Mouse (Mus musculus) urinary bladder, adult 18-20 months (tissue): ENCODE data around the gene Tet3.

Experiments used
- DNase-seq, 2 experiments: peaks; one replicate each; pipeline ENCODE4 v3.0.0; 2022; ENCODE audit warnings: low spot score in 2 of 2, mixed read lengths in 2 of 2

The Tet3 gene

DNA sequence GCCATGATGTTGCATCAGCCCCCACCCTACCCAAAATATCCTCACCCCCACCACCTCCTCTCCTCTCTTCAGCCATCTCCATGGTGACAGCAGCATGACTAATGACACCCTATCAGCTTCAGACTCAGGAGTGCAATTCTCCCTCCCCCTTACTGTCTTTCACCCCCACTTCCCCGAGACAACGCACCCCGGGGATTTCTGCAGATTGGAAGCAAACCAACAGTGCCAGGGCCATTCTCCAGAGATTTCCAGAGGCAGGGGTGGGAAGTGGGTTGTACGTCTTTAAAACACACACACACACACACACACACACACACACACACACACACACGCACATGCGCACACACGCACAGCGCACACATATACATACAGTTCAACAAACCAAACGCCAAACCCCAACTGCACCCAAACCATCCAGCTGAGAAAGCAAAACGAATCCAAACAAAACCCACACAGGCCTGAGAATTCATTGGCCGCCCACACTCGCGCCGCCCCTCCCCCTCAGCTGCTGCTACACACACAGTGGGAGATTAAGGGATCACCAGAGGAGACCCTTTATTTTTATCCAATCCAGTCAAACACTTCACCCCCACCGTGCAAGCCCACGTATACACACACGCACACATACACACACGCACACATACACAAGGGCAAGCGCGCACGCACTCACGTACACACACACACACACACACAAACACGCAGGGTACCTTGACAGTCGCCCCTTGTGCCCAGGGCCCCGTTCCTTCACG lies 18.2 kb downstream of the Tet3 start:
- DNase-seq: peak in 1 of 2 experiments; percentile 39

DNA sequence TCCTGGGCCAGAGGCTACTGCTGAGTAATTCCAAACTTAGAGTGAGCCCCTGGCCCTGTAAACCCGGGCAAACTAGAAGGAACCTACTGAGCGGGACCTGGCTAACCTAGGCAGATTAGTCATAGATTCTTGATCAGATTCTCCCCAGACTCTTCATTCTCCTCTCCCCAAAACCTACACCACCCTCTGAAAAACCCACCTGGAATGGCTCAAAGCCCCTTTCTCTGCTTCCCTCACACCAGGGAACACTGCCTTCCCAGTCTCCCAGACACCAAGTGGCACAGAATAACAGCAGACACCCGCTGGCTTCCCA lies 18.7 kb downstream of the Tet3 start:
- no peak for DNase-seq

DNA sequence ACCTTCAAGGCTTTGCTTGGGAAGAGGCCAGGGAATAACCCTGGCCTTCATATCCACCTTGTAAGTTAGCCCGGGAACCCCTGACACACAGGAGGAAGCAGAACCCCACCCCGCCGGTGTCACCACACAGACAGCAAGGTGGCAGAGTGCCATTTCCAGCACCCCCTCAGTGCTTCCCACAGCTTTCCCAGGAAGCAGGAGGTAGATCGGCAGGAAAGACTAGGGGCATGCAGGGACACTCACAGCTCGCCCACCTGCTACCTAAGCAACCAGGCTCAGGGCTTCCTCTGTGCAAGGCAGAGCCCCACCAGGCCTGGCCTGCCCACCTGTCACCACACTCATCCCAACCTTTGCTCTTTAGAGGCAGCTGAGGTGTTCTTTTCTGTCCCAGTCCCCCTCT lies 19.1 kb downstream of the Tet3 start:
- no peak for DNase-seq

DNA sequence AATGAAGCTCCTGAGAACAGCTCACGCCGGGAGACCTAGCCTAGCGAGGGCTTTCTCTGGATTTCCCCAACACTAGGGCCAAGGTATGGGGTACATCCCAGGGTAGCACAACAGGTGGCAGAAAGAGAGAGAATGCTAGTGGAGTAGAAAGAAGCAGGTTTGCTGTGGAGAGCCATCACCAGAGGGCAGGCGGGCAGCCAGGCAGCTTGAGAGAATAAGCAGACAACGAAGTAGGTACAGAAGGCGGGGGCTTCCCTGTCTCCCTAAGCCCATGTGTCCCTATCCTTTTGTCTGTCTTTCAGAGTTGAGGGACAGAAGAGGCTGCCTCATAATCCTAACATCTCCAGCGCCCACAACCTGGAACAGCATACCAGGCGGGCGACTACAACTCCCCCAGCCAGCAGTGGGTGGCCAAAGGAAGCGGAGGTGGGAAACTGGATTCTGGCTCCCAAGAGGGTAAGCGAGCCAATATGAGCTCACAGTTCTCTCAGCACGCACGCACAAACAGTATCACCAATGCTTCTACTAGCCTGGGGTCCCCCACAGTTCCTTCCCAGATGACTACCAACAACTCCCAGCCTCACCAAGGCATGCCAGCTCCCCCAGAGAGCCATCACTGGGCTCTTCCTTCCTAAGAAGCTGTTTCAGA lies 19.6 kb downstream of the Tet3 start:
- DNase-seq: no peak

DNA sequence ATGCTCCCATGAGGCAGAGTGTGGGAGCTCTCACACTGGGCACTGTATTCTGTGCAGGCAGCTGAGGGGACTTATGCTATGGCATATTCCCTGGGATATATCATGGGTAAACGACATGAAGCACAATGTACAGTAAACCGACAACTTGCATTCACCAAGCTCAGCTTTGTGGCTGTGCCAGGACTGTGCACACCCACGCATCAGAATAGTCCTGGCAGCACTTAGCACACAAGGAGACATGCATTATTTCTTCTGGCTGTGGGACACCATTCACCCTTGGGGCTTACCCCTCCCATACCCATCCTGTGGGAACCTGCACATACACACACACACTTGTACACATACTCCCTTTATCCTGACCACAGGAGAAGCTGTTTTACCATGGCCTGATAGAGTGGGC lies 20.3 kb downstream of the Tet3 start:
- DNase-seq: no peak

DNA sequence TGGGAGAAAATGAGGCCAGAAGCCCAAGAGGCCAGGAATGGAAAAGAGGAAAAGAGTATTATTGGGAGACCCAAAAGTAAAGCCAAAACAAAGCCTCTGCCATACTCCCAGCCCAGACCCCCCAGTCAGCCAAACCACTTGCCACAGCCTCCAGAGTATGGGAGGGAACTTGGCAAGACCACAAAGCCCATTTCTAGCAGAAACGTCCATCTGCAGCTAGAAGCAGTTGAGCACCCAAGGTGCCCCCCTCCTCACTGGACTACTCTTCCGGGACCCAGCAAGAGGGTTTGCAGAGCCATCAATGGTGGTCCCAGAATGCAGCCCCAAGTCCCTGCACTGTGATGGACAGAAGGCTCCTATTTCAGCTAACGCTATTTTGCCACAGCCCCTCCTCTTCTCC lies 21.1 kb downstream of the Tet3 start:
- DNase-seq: no peak

DNA sequence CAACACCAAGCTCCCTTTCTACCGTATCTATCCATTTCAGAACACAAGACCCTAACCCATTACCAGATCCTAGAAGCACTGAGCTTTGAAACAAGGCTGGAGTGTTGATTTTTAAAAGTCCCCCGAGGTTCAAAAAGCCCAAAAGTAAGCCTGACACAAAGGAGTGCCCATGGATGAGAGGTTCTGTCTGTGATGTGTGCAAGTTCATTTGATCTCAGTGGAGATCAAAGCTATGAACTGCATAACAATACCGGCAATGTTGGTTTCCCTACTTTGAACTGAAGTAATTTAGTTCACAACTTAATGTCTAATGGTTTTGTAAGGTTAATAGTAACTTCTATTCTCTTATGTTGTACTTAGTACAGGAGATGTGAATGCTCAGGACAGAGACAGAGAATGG lies 21.7 kb downstream of the Tet3 start:
- DNase-seq: no peak

DNA sequence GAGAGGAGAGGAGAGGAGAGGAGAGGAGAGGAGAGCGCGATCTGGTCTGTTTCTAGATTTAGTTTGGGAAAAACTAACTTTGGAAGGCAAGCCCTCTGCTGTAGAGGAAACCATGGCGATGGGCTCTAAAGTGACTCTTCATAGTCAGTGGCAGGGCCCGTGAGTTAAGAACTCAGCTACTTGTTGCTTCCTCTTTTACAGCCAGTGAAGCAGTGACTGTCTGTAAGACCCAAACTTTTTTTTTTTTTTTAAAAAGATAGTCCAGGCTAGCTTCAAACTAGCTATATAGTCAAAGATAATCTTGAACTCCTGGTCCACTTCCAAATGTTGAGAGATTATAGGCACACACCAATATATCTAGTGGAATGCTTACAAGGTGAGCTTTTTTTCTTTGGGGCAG lies 22.3 kb downstream of the Tet3 start:
- no peak for DNase-seq

DNA sequence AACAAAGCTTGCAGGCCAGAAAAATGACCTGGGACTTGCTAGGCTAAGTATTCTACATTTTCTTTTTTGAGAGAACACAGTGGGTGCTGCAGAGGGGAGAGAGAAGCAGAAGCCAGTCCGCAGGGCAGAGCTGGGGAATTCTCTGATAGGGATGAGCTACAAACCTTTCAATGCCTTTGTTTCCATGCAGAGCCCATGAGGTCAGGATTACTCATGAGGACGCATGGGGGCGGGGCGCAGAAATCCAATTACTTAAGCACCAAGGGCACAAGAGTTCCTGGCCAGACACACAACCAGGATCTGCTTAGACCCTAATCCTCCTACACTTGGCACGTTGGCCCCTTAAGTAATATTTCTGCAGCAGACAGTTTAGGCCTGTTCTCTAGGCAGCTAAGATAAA lies 23.7 kb downstream of the Tet3 start:
- DNase-seq: peak in 1 of 2 experiments; percentile 40

DNA sequence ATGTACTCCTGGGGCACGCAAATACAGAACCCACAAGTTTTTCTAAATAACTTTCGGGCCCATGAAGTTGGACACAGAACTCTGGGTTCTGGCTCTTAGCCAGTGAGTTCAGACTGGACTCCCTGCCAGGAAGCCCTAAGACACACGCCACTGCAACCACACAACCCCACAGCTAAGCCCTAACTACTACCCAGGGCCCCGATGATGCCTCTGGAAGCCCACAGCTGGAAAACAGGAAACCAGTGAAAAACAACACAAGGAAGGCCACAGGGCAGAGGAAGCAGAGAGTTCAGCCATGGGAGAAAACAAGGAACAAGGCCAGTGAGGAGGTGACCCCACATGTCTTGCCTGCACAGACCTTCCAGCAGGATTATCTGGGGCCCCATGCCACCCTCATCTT lies 25.3 kb downstream of the Tet3 start:
- no peak for DNase-seq

DNA sequence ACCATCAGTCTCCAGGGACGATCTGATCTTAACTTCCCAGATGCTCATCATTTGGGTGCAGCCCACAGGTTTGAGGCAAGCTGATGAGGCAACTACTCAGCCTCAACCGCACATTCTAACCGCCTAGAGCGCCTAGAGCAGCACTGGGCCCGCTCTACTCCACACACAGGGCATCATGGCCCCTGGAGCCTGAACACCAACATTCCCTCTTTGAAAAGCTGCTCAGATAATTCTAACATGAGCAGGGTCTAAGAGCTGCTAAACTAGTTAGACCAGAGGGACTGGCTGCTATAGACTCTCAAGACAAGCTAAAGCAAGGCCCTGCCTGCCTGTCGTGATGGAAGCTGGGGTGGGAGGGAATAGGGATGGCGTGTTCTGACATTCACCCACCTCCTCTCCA lies 25.9 kb downstream of the Tet3 start:
- DNase-seq: no peak

DNA sequence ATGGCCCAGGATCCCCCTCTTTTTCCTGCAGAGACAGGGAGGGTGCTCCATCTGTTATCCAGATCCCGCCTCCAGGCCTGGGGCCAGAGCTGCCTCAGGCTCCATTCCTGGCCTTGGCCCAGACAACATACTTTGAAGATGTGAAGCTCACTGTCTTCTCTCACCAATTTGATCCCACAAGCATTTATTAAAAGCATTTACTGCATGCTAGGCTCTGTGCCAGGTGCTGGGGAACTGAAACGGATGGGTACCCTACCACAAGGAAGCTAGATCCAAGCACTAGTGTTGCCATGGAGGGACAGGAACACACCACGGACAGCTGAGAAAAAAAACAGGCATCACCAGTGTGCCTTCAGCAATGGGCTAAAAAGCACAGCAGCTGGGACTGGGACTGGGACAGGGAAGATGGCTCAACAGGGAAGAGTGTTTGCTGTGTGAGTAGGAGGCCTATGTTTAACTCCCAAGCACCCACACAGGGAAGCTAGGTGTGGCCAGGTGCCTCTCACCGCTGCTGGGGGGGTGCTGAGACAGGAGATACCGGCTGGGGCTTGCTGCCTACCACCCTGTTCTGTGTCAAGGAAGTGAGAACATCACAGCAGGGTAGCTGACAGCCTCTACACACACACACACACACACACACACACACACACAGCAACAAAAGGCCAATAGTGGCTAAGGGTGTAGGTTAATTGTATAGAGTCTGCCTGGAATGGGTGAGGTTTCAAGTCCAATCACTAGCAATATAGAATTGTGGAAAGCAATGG lies 30.7 kb downstream of the Tet3 start:
- DNase-seq: peak in 1 of 2 experiments; percentile 23

DNA sequence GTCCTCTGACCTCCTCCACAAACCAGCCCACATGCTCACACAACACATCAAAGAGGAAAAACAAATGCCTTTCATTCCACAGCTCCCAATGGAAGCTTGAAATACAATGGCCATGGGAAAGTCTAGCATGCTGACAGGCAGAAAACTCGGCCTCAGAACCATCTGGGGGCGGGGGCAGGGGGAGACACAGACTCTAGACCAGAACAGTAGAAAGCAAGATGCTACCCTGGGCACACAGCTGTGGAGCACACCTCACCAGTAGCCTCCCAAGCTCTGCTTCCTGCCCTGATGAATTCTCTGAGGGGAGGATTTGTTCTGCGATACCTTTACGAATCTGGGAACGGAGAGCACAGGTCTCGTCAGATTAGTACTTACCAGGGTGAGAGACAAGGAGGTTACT lies 31.4 kb downstream of the Tet3 start:
- DNase-seq: no peak

DNA sequence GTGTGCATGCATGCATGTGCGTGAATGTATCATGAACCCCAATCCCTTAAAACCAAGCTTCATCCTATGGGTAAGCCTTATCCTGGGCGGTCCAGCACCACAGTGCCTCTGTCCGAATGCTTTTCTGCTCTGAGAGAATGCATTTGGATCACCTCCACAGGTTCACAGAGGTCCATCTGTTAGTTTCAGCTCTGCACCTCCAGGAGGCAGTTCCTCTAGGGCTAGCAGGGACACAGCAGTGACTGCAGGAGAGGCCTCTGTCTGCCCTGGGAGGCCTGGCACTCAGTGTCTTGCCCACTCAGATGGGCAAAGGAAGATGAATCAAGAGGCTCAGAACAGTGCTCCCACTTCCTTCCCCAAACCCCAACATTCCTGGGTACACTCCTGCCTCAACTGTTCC lies 32.3 kb downstream of the Tet3 start:
- DNase-seq: no peak

DNA sequence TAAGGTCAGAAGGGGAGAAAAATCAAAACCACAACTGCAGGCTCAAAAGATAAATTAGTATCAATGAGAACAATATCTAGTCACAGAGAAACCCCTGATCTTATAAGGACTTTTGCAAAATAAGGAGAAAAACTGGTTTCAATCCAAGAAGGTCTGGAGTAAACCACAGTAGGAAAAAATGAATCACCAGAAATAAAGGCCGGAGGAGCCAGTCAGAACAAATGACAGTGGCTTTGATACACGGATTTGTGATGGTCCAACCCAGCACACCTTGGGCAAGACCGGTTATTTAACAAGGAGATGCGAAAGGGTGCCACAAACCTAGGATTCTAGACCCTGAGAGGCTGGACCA lies 34.9 kb downstream of the Tet3 start:
- DNase-seq: no peak

DNA sequence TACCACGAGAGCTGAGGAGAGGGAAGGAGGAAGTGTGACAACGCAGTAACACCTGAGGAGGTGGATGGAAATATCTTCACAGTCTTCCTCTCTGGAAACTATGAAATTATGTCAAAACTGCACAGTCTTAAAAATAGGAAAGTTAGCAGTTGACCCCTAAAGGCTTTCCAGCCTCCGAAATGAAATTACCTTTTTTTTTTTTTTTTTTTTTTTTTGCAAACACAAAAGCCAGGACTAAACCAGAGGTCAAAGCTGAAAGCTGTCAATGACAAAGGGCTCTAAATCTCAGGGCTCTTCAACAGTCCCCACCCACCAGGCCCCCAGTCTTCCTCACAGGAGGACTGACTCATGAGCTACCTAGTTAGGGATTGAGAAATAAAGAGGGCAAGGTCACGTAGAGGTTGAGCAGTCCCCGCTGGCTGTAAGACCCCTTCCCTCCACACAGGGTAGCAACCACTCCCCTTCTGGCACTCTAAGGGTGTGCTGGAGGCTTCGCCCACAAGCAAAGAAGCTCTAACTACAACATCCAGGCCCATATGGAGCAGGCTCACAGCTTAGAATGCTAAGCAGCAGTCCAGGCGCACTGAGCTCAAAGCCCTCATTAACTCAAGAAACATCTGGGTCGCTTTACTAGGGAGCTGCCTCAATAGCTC lies 35.4 kb downstream of the Tet3 start:
- no peak for DNase-seq

DNA sequence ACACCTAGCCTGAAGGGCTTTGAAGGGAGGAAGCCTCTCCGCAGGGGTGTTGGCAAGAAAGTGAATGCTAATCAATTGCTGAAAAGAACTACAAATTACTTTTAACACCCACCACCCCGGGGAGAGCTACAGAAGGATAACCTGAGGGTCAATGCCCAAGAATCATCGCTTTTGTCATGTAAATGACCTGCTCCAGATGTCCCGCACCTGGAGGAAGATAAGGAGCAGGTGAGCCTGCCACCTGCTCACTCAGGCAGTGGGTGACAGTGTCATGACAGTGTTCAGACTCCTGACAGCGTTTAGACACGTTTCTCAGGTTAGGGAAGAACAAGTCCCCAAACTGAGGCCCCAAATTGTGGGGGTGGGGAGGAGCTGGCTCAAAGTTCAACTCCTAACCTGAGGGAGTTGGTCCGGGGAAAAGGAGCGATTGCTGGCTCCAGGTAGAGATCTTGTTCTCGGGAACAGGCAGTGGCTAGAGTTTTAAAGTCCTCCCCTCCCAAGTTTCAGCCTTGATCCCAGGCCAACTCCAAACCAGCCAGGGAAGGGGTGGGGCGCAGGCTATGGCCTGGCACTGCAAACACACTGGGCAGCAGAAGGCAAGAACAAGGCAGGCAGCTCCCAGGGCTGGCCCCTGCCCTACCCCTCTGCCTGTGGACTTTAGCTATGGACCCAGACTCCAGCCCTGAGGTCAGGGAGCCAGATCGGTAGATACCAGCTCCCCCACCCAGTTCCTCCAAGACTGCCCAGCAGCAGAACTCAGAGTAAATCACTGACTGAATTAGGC lies 36.8 kb downstream of the Tet3 start:
- DNase-seq: peak; percentile 57 to 78

DNA sequence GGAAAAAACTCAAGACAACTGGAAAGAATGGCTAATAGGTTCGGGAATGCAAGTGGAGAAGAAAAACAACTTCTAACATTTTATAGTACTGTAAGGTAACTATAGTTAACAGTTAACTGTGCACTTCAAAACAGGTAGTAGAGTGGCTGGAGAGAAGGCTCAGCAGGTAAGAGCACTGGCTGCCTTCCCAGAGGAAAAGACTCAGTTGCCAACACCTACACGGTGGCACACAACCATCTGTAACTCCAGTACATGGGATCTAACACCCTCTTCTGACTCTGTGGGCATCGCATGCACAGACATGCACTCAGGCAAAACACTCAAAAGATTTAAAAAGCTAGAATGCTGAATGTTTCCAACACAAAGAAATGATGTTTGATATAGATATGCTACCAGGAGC lies 39.4 kb downstream of the Tet3 start:
- DNase-seq: no peak

DNA sequence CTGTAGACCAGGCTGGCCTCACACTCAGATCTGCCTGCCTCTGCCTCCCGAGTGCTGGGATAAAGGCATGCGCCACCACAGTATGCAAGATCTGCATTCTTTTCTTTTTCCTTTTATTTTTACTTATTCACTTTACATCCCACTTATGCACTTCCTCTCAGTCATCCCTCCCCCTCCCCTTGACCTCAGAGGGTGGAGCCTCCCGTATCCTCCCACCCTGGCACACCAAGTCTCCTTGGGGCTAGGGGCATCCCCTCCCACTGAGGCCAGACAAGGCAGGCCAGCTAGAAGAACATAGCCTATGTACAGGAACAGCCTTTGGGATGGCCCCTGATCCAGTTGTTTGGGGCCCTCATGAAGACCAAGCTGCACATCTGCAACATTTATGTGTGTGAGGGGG lies 41.4 kb downstream of the Tet3 start:
- no peak for DNase-seq

DNA sequence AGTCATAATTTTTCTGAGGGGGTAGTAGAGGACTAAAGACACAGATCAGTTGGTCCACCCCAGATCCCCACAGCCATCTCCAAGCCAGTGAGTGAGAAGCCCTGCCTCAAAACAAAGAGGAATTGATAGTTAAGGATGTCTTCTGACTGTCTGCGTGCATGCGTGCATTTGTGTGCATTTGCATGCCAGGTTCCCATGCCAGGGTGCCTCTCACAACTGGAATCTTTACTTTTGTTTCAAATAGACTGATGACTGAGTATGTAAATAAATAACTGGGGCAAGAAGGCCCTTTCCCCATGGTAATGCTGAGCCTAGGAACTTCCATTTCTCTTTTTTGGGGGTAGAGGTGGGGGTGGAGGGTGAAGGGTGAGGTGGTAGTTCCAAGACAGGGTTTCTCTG lies 41.8 kb downstream of the Tet3 start:
- no peak for DNase-seq

DNA sequence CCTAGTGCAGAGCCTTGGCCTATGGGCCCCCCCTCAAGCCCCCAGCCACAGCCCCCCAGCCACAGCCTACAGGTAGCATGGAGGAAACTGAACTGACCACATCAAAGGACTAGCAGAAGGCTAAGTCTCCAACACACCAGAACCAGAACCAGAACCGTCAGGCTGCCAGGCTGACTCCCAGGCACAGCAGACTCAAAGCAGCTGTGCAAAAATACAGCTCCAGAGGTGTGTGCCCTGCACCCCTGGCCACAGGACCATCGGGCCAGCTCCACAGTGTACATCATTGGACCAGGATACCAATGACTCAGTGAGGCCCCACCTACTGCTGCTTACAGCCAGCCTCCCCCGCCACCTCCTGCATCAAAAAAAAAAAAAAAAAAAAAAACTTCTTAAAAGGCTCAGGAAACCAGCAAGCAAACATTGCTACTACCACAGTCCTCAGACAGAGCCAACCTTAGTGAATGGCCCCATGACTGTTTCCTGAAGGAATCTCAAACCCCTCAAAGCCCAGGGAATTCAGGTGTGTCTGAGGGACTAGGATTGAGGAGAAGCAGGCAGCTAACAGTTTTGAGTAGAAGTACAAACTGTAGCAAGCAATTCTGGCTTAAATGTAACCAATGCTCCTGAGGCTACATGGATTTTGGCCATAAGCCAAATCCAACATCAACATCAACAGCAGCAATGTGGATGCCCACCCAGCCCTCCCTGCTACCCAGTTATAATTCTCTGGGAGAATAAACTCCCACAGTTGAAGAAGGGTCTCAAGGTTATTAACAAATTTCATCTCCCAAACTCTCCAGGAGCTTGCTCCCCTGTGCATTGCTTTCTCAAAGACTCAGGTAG lies 42.4 kb downstream of the Tet3 start:
- DNase-seq: no peak
